Mouse (Mus musculus) adrenal gland, postnatal 10 days (tissue): Measurements from ENCODE around the gene Rab3il1. TPM values are rescaled to one million over a fixed set of nuclear protein-coding genes. Genes with fewer than 3 reads are reported as not detected.

Experiments used
- DNase-seq: peaks from one replicate; pipeline ENCODE4 v3.0.0; 2021; ENCODE audit warnings: mixed read lengths
- total RNA-seq, 2 experiments: library from RNA; stranded (reverse); gene quantifications; 2 replicates each; pipeline ENCODE4 v1.2.3; 2021

The Rab3il1 gene
- total RNA-seq, 2 experiments from 2014 or later: 10.0 to 15.0 TPM

GRCm38 (mm10) chr19:10041388-10042148 is 40.1 kb downstream of the Rab3il1 start, which contains the start of gene Fads3:
Gene Fads3, plus strand, starts transcription at chr19:10041569.
- DNase-seq: peak; percentile 86

- no peak for DNase-seq
These were observed 40.8 kb downstream of the Rab3il1 start for GRCm38 (mm10) chr19:10042232-10042631.

- no peak for DNase-seq
These were observed 41.3 kb downstream of the Rab3il1 start for GRCm38 (mm10) chr19:10042816-10043215.

- DNase-seq: peak; percentile 77
These were observed 42.2 kb downstream of the Rab3il1 start for GRCm38 (mm10) chr19:10043643-10044042.

- DNase-seq: no peak
These were observed 44.2 kb downstream of the Rab3il1 start for GRCm38 (mm10) chr19:10045707-10046106.

- DNase-seq: no peak
These were observed 44.9 kb downstream of the Rab3il1 start for GRCm38 (mm10) chr19:10046346-10046745.

GRCm38 (mm10) chr19:10046983-10047382 is 45.5 kb downstream of the Rab3il1 start:
- DNase-seq: no peak

GRCm38 (mm10) chr19:10049533-10049932 is 48.1 kb downstream of the Rab3il1 start:
- no peak for DNase-seq

- no peak for DNase-seq
These were observed 49.0 kb downstream of the Rab3il1 start for GRCm38 (mm10) chr19:10050438-10050837.

- no peak for DNase-seq
These were observed 51.2 kb downstream of the Rab3il1 start for GRCm38 (mm10) chr19:10052698-10053097.

- DNase-seq: peak; percentile 68
These were observed 52.3 kb downstream of the Rab3il1 start for GRCm38 (mm10) chr19:10053692-10054260.

- DNase-seq: no peak
These were observed 53.0 kb downstream of the Rab3il1 start for GRCm38 (mm10) chr19:10054361-10055075.

- no peak for DNase-seq
These were observed 53.8 kb downstream of the Rab3il1 start for GRCm38 (mm10) chr19:10055261-10055660.

- peak; percentile 40 for DNase-seq
These were observed 54.6 kb downstream of the Rab3il1 start for GRCm38 (mm10) chr19:10055783-10056660.

- DNase-seq: no peak
These were observed 55.2 kb downstream of the Rab3il1 start for GRCm38 (mm10) chr19:10056686-10057085.

GRCm38 (mm10) chr19:10057486-10058351 is 56.2 kb downstream of the Rab3il1 start:
- peak; percentile 46 for DNase-seq

GRCm38 (mm10) chr19:10058352-10058825 is 56.9 kb downstream of the Rab3il1 start:
- no peak for DNase-seq

- no peak for DNase-seq
These were observed 57.5 kb downstream of the Rab3il1 start for GRCm38 (mm10) chr19:10058876-10059427.

GRCm38 (mm10) chr19:10059911-10060567 is 58.6 kb downstream of the Rab3il1 start:
- peak; percentile 55 for DNase-seq
